Mouse (Mus musculus): ENCODE measurements at regions not wholly inside any gene's neighbourhood (a gene's known extent, or its start where the extent isn't known, plus 50 kb on each side); places are given as distances from the start of the nearest gene placed in this dataset.
"Not testable (repeated sequence)": the region's sequence is repeated elsewhere in the genome, so short reads cannot be mapped to it uniquely, and the experiment has no call there.

- Histone ChIP-seq H3K27me3 (replicated peaks; ENCODE audit: control insufficient read depth, insufficient read depth, low read length) (no peaks in the 10 kb centered on the region), H3K4me2 (ENCODE audit: low read depth, low read length) (no peak overlapping the region), H3K4me1 (ENCODE audit: control insufficient read depth, insufficient read depth, low read length) (no peaks in the 10 kb centered on the region), H3K9me3 (ENCODE audit: control insufficient read depth, low read length) (no peaks in the 10 kb centered on the region), H3K9ac (ENCODE audit: low read depth, low read length) (no peak overlapping the region), H3K4me3 (ENCODE audit: low read length) (no peak overlapping the region), H3K36me3 (ENCODE audit: control insufficient read depth, insufficient read depth, low read length) (no peaks in the 10 kb centered on the region), H3K27ac (ENCODE audit: low read length) (no peak overlapping the region)
- WGBS = 61% methylated on average over 3 of the region's 3 CpGs
- no peak for ATAC-seq
Measured at GRCm38 (mm10) chr17:81256106-81256505, 185.5 kb upstream of the Gm11096 start.

- ATAC-seq = no peak
- Histone ChIP-seq H3K4me2 (ENCODE audit: low read depth, low read length) (no peak overlapping the region), H3K4me1 (ENCODE audit: control insufficient read depth, insufficient read depth, low read length) (no peaks in the 10 kb centered on the region), H3K27ac (ENCODE audit: low read length) (no peak overlapping the region), H3K27me3 (replicated peaks; ENCODE audit: control insufficient read depth, insufficient read depth, low read length) (no peaks in the 10 kb centered on the region), H3K9ac (ENCODE audit: low read depth, low read length) (no peak overlapping the region), H3K4me3 (ENCODE audit: low read length) (no peak overlapping the region), H3K36me3 (ENCODE audit: control insufficient read depth, insufficient read depth, low read length) (no peaks in the 10 kb centered on the region), H3K9me3 (ENCODE audit: control insufficient read depth, low read length) (no peaks in the 10 kb centered on the region)
- WGBS = 46% methylated on average over 3 of the region's 3 CpGs
Measured at GRCm38 (mm10) chr17:81250748-81251147, 185.9 kb upstream of the Thumpd2 start.

- WGBS = 83% methylated on average over 6 of the region's 6 CpGs
- Histone ChIP-seq H3K9me3 (ENCODE audit: control insufficient read depth, low read length) (no peaks in the 10 kb centered on the region), H3K4me1 (ENCODE audit: control insufficient read depth, insufficient read depth, low read length) (no peaks in the 10 kb centered on the region), H3K27ac (ENCODE audit: low read length) (no peak overlapping the region), H3K4me2 (ENCODE audit: low read depth, low read length) (no peak overlapping the region), H3K36me3 (ENCODE audit: control insufficient read depth, insufficient read depth, low read length) (no peaks in the 10 kb centered on the region), H3K4me3 (ENCODE audit: low read length) (no peak overlapping the region), H3K27me3 (replicated peaks; ENCODE audit: control insufficient read depth, insufficient read depth, low read length) (no peaks in the 10 kb centered on the region), H3K9ac (ENCODE audit: low read depth, low read length) (no peak overlapping the region)
- ATAC-seq = no peak
Measured at GRCm38 (mm10) chr17:81246156-81246555, 181.3 kb upstream of the Thumpd2 start.

DNA sequence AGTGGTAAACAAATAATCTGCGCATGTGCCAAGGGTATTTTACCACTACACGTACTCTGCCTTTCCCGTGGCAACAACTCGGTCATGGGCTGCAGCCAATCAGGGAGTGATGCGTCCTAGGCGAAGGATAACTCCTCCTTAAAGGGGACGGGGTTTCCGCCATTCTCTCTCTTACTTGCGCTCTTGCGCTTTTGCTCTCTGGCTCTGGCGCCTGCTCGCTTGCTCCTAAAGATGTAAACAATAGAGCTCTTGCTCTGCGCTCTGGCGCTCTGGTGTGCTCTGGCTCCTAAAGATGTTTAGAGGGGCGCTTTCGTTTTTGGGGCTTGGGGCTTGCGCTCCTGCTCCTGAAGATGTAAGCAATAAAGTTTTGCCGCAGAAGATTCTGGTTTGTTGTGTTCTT is 166.9 kb upstream of the Thumpd2 start:
- 97% methylated on average over 9 of the region's 18 CpGs for WGBS
- not testable (repeated sequence) for ATAC-seq

DNA sequence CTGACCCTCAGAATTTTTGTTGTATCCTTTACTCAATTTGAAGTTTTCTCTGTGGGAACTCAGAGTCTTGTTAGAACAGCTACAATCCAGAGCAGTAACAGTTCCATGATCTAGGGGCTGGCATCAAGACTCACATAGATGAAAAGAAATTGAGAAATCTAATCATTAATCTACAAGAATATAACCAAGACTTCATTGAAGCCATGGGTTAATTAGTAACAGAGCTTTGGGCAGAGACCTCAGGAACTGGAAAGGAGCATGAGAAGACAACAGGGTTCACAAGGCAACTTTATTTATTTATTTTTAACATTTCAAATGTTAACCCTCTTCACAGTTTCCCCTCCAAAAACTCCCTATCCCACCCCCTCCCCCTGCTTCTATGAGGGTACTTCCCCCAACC is 160.4 kb upstream of the Thumpd2 start:
- no peaks in the 10 kb centered on the region for H3K4me1 ChIP-seq (ENCODE audit: control insufficient read depth, insufficient read depth, low read length)
- H3K9ac ChIP-seq (ENCODE audit: low read depth, low read length) = no peak overlapping the region
- no peak overlapping the region for H3K4me2 ChIP-seq (ENCODE audit: low read depth, low read length)
- no peak for ATAC-seq
- H3K4me3 ChIP-seq (ENCODE audit: low read length) = no peak overlapping the region
- no peaks in the 10 kb centered on the region for H3K27me3 ChIP-seq (replicated peaks; ENCODE audit: control insufficient read depth, insufficient read depth, low read length)
- no peak overlapping the region for H3K27ac ChIP-seq (ENCODE audit: low read length)
- H3K9me3 ChIP-seq (ENCODE audit: control insufficient read depth, low read length) = no peaks in the 10 kb centered on the region
- H3K36me3 ChIP-seq (ENCODE audit: control insufficient read depth, insufficient read depth, low read length) = no peaks in the 10 kb centered on the region

More for the DNA sequence above, 166.9 kb upstream of the Thumpd2 start:
- H3K36me3 ChIP-seq (ENCODE audit: control insufficient read depth, insufficient read depth, low read length); H3K9me3 ChIP-seq (ENCODE audit: control insufficient read depth, low read length); H3K9ac ChIP-seq (ENCODE audit: low read depth, low read length); H3K4me2 ChIP-seq (ENCODE audit: low read depth, low read length); H3K27me3 ChIP-seq (replicated peaks; ENCODE audit: control insufficient read depth, insufficient read depth, low read length); H3K27ac ChIP-seq (ENCODE audit: low read length); H3K4me1 ChIP-seq (ENCODE audit: control insufficient read depth, insufficient read depth, low read length); H3K4me3 ChIP-seq (ENCODE audit: low read length): not testable (repeated sequence)

DNA sequence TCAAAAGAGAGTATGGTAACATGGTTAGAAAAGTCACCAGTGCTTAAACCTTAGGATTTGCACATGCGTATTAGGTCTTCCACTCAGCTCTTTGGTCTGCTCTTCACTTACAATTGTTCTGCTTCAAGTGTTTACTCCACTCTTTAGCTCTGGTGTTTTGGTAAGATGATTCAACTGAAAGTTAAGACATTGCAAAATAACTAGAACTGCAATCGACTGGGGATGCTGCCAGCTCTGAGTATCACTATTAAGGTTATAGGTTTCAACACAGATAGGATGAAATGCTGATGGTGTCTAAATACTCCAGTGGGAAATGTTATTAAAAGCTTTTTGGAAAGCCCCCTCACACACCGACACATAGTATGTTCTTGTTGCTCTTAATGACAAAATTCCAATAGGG is 156.6 kb upstream of the Thumpd2 start:
- Histone ChIP-seq H3K4me1 (ENCODE audit: control insufficient read depth, insufficient read depth, low read length) (no peaks in the 10 kb centered on the region), H3K9me3 (ENCODE audit: control insufficient read depth, low read length) (no peaks in the 10 kb centered on the region), H3K27ac (ENCODE audit: low read length) (no peak overlapping the region), H3K27me3 (replicated peaks; ENCODE audit: control insufficient read depth, insufficient read depth, low read length) (no peaks in the 10 kb centered on the region), H3K9ac (ENCODE audit: low read depth, low read length) (no peak overlapping the region), H3K4me3 (ENCODE audit: low read length) (no peak overlapping the region), H3K36me3 (ENCODE audit: control insufficient read depth, insufficient read depth, low read length) (no peaks in the 10 kb centered on the region), H3K4me2 (ENCODE audit: low read depth, low read length) (no peak overlapping the region)
- WGBS = 83% methylated on average over 3 of the region's 3 CpGs
- ATAC-seq = no peak

DNA sequence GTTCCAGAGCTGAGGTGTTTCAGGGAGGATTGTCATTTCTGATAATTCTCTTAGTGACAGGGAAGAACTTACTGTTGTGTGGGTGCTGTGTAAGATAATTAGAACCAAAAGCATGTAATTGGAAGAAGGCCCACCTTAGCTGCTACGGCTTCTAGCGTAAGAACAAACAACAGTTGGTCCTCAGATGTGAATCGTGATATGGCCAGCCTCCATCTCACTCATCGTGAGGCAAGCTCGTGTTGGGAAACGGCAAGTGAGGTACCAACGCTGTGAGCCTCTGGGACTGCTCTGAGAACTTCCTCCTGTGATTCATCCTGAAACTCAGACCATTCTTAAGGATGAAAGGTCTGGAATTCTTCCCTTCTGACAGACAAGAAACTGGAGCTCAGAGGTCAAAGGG is 150.0 kb upstream of the Thumpd2 start:
- no peak for ATAC-seq
- Histone ChIP-seq H3K27me3 (replicated peaks; ENCODE audit: control insufficient read depth, insufficient read depth, low read length) (no peaks in the 10 kb centered on the region), H3K9me3 (ENCODE audit: control insufficient read depth, low read length) (no peaks in the 10 kb centered on the region), H3K9ac (ENCODE audit: low read depth, low read length) (no peak overlapping the region), H3K27ac (ENCODE audit: low read length) (no peak overlapping the region), H3K4me1 (ENCODE audit: control insufficient read depth, insufficient read depth, low read length) (no peaks in the 10 kb centered on the region), H3K36me3 (ENCODE audit: control insufficient read depth, insufficient read depth, low read length) (no peaks in the 10 kb centered on the region), H3K4me3 (ENCODE audit: low read length) (no peak overlapping the region), H3K4me2 (ENCODE audit: low read depth, low read length) (no peak overlapping the region)
- 83% methylated on average over 7 of the region's 7 CpGs for WGBS

DNA sequence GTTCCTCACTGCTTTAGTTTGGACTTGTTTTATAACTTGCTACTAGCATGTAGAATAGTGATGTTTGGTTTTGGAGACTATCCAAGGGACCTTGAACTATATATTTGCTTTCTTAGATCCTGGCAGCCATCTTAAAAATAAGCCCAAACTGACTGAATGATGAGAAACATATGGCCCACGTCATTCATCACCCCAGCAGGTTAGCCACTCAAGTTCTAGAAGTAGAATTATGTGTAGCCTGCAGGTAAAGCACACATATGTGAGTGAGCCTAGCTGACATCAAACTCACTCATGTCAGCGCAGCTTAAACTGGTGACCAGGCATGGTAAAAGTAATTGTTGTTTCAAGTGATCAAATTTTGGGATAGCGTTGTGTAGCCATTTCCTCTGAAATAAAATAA is 147.2 kb upstream of the Thumpd2 start:
- 91% methylated on average over 3 of the region's 3 CpGs for WGBS
- H3K27me3 ChIP-seq (replicated peaks; ENCODE audit: control insufficient read depth, insufficient read depth, low read length) = no peaks in the 10 kb centered on the region
- H3K27ac ChIP-seq (ENCODE audit: low read length) = no peak overlapping the region
- H3K4me3 ChIP-seq (ENCODE audit: low read length) = no peak overlapping the region
- H3K4me2 ChIP-seq (ENCODE audit: low read depth, low read length) = no peak overlapping the region
- H3K36me3 ChIP-seq (ENCODE audit: control insufficient read depth, insufficient read depth, low read length) = no peaks in the 10 kb centered on the region
- no peaks in the 10 kb centered on the region for H3K4me1 ChIP-seq (ENCODE audit: control insufficient read depth, insufficient read depth, low read length)
- H3K9ac ChIP-seq (ENCODE audit: low read depth, low read length) = no peak overlapping the region
- H3K9me3 ChIP-seq (ENCODE audit: control insufficient read depth, low read length) = no peaks in the 10 kb centered on the region
- no peak for ATAC-seq

GRCm38 (mm10) chr17:81210389-81210788 is 145.5 kb upstream of the Thumpd2 start:
- ATAC-seq = no peak
- H3K27ac ChIP-seq (ENCODE audit: low read length) = no peak overlapping the region
- no peak overlapping the region for H3K9ac ChIP-seq (ENCODE audit: low read depth, low read length)
- no peak overlapping the region for H3K4me2 ChIP-seq (ENCODE audit: low read depth, low read length)
- 90% methylated on average over 2 of the region's 2 CpGs for WGBS
- no peaks in the 10 kb centered on the region for H3K27me3 ChIP-seq (replicated peaks; ENCODE audit: control insufficient read depth, insufficient read depth, low read length)
- H3K4me1 ChIP-seq (ENCODE audit: control insufficient read depth, insufficient read depth, low read length) = no peaks in the 10 kb centered on the region
- H3K36me3 ChIP-seq (ENCODE audit: control insufficient read depth, insufficient read depth, low read length) = no peaks in the 10 kb centered on the region
- H3K9me3 ChIP-seq (ENCODE audit: control insufficient read depth, low read length) = no peaks in the 10 kb centered on the region
- no peak overlapping the region for H3K4me3 ChIP-seq (ENCODE audit: low read length)

DNA sequence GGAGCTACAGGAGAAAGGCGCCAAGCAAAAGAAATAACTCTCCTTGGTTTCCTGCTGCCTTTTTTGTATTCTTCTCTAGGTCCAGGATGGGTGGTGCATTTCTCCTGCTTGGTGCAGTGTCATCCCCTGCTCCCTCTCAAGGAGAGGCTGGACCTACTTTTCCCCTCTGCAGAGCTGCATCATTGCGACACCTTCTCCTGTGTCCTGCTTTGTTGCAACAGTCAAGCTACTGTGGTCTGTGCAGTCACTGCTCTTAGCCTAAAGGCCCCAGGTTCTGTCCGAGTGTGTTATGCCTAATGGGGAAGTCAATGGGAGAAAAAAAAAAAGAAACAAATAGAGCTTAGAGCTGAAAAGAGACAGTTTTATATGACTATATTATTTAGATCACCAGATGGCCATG is 144.4 kb upstream of the Thumpd2 start:
- no peaks in the 10 kb centered on the region for H3K4me1 ChIP-seq (ENCODE audit: control insufficient read depth, insufficient read depth, low read length)
- H3K4me2 ChIP-seq (ENCODE audit: low read depth, low read length) = no peak overlapping the region
- WGBS = 88% methylated on average over 3 of the region's 3 CpGs
- H3K4me3 ChIP-seq (ENCODE audit: low read length) = no peak overlapping the region
- no peak for ATAC-seq
- H3K27me3 ChIP-seq (replicated peaks; ENCODE audit: control insufficient read depth, insufficient read depth, low read length) = no peaks in the 10 kb centered on the region
- H3K36me3 ChIP-seq (ENCODE audit: control insufficient read depth, insufficient read depth, low read length) = no peaks in the 10 kb centered on the region
- no peak overlapping the region for H3K9ac ChIP-seq (ENCODE audit: low read depth, low read length)
- H3K9me3 ChIP-seq (ENCODE audit: control insufficient read depth, low read length) = no peaks in the 10 kb centered on the region
- H3K27ac ChIP-seq (ENCODE audit: low read length) = no peak overlapping the region

All from intestine, embryonic 16.5 days (tissue).